Mouse (Mus musculus): ENCODE measurements around the gene Mthfsl. TPM values are rescaled to one million over a fixed set of nuclear protein-coding genes. Genes with fewer than 3 reads are reported as not detected.
"Not testable (repeated sequence)": the region's sequence is repeated elsewhere in the genome, so short reads cannot be mapped to it uniquely, and the experiment has no call there.

Mthfsl gene
- polyA plus RNA-seq (2016; fragmentation: Nextera tagmentation; extraction: Ambion mirVana): 29.4 and 30.5 TPM in 2 replicates

- H3K9me3 ChIP-seq; H3K27me3 ChIP-seq (ENCODE audit: insufficient read depth, poor library complexity, severe bottlenecking); H3K36me3 ChIP-seq; H3K4me1 ChIP-seq (replicated peaks): not testable (repeated sequence)
- Histone ChIP-seq H3K4me3 (peak within 1 kb of the TSS; percentile 44), H3K27ac (peak within 1 kb of the TSS; percentile 83)
- 38% methylated on average over 11 of the region's 12 CpGs for WGBS
- peak; percentile 5 for DNase-seq (ENCODE audit: low spot score)
Measured at GRCm38 (mm10) chr9:88719989-88720537, at the start of gene Mthfsl. Gene Mthfsl, minus strand, starts transcription at chr9:88720296.

GRCm38 (mm10) chr9:88769470-88769869 is 49.4 kb upstream of the Mthfsl start:
- H3K36me3 ChIP-seq; DNase-seq (ENCODE audit: low spot score); H3K27ac ChIP-seq; H3K27me3 ChIP-seq (ENCODE audit: insufficient read depth, poor library complexity, severe bottlenecking); H3K4me1 ChIP-seq (replicated peaks); H3K9me3 ChIP-seq; H3K4me3 ChIP-seq: not testable (repeated sequence)
- 90% methylated on average over 4 of the region's 5 CpGs for WGBS

GRCm38 (mm10) chr9:88746687-88747086 is 26.6 kb upstream of the Mthfsl start:
- not testable (repeated sequence) for H3K27ac ChIP-seq; H3K9me3 ChIP-seq; DNase-seq (ENCODE audit: low spot score); H3K4me1 ChIP-seq (replicated peaks); H3K4me3 ChIP-seq; H3K27me3 ChIP-seq (ENCODE audit: insufficient read depth, poor library complexity, severe bottlenecking); H3K36me3 ChIP-seq
- WGBS: 25% methylated on average over 1 of the region's 2 CpGs

GRCm38 (mm10) chr9:88746046-88746445 is 25.9 kb upstream of the Mthfsl start:
- 78% methylated on average over 1 of the region's 2 CpGs for WGBS

GRCm38 (mm10) chr9:88735289-88735688 is 15.2 kb upstream of the Mthfsl start:
- not testable (repeated sequence) for H3K36me3 ChIP-seq; H3K4me1 ChIP-seq (replicated peaks); H3K9me3 ChIP-seq; DNase-seq (ENCODE audit: low spot score); H3K27me3 ChIP-seq (ENCODE audit: insufficient read depth, poor library complexity, severe bottlenecking); H3K27ac ChIP-seq; H3K4me3 ChIP-seq

More at GRCm38 (mm10) chr9:88746046-88746445, 25.9 kb upstream of the Mthfsl start:
- not testable (repeated sequence) for H3K27me3 ChIP-seq (ENCODE audit: insufficient read depth, poor library complexity, severe bottlenecking); H3K4me1 ChIP-seq (replicated peaks); H3K9me3 ChIP-seq; H3K27ac ChIP-seq; H3K36me3 ChIP-seq; DNase-seq (ENCODE audit: low spot score); H3K4me3 ChIP-seq

- not testable (repeated sequence) for H3K27me3 ChIP-seq (ENCODE audit: insufficient read depth, poor library complexity, severe bottlenecking); H3K4me1 ChIP-seq (replicated peaks); H3K9me3 ChIP-seq; DNase-seq (ENCODE audit: low spot score); H3K4me3 ChIP-seq; H3K27ac ChIP-seq; H3K36me3 ChIP-seq
- WGBS: 71% methylated on average over 1 of the region's 1 CpGs
Measured at GRCm38 (mm10) chr9:88733182-88733581, 13.1 kb upstream of the Mthfsl start.

GRCm38 (mm10) chr9:88732334-88732733 is 12.2 kb upstream of the Mthfsl start:
- not testable (repeated sequence) for H3K4me1 ChIP-seq (replicated peaks); H3K27ac ChIP-seq; H3K27me3 ChIP-seq (ENCODE audit: insufficient read depth, poor library complexity, severe bottlenecking); DNase-seq (ENCODE audit: low spot score); H3K9me3 ChIP-seq; H3K36me3 ChIP-seq; H3K4me3 ChIP-seq
- WGBS: 94% methylated on average over 3 of the region's 3 CpGs

- H3K27ac ChIP-seq; H3K27me3 ChIP-seq (ENCODE audit: insufficient read depth, poor library complexity, severe bottlenecking): not testable (repeated sequence)
- WGBS: 89% methylated on average over 5 of the region's 5 CpGs
Measured at GRCm38 (mm10) chr9:88731728-88732127, 11.6 kb upstream of the Mthfsl start, which contains the start of gene Bcl2a1d. Gene Bcl2a1d, minus strand, starts transcription at chr9:88731914.

GRCm38 (mm10) chr9:88728311-88728710 is 8.2 kb upstream of the Mthfsl start:
- H3K27ac ChIP-seq; H3K4me1 ChIP-seq (replicated peaks); DNase-seq (ENCODE audit: low spot score); H3K4me3 ChIP-seq; H3K36me3 ChIP-seq; H3K27me3 ChIP-seq (ENCODE audit: insufficient read depth, poor library complexity, severe bottlenecking); H3K9me3 ChIP-seq: not testable (repeated sequence)

More at GRCm38 (mm10) chr9:88731728-88732127, 11.6 kb upstream of the Mthfsl start, which contains the start of gene Bcl2a1d:
- H3K9me3 ChIP-seq; H3K4me3 ChIP-seq; DNase-seq (ENCODE audit: low spot score); H3K4me1 ChIP-seq (replicated peaks); H3K36me3 ChIP-seq: not testable (repeated sequence)

- not testable (repeated sequence) for H3K4me1 ChIP-seq (replicated peaks); H3K36me3 ChIP-seq; H3K27me3 ChIP-seq (ENCODE audit: insufficient read depth, poor library complexity, severe bottlenecking); H3K9me3 ChIP-seq; DNase-seq (ENCODE audit: low spot score); H3K4me3 ChIP-seq; H3K27ac ChIP-seq
Measured at GRCm38 (mm10) chr9:88721628-88722027, 1.5 kb upstream of the Mthfsl start.

- not testable (repeated sequence) for DNase-seq (ENCODE audit: low spot score); H3K9me3 ChIP-seq; H3K4me1 ChIP-seq (replicated peaks); H3K36me3 ChIP-seq; H3K27me3 ChIP-seq (ENCODE audit: insufficient read depth, poor library complexity, severe bottlenecking)
- 7% methylated on average over 26 of the region's 46 CpGs for WGBS
- peak overlapping the region; percentile 44 for H3K4me3 ChIP-seq
- H3K27ac ChIP-seq: peak overlapping the region; percentile 83
Measured at GRCm38 (mm10) chr9:88719073-88719921, 799 bp downstream of the Mthfsl start.

- 81% methylated on average over 5 of the region's 5 CpGs for WGBS
- not testable (repeated sequence) for DNase-seq (ENCODE audit: low spot score); H3K36me3 ChIP-seq; H3K27me3 ChIP-seq (ENCODE audit: insufficient read depth, poor library complexity, severe bottlenecking); H3K4me1 ChIP-seq (replicated peaks); H3K9me3 ChIP-seq; H3K27ac ChIP-seq
- H3K4me3 ChIP-seq: peak overlapping the region; percentile 44; the same call in 1 of the 2 replicates
Measured at GRCm38 (mm10) chr9:88718593-88718992, 1.5 kb downstream of the Mthfsl start.

- H3K4me3 ChIP-seq; H3K4me1 ChIP-seq (replicated peaks); H3K27ac ChIP-seq; H3K27me3 ChIP-seq (ENCODE audit: insufficient read depth, poor library complexity, severe bottlenecking); H3K36me3 ChIP-seq; H3K9me3 ChIP-seq: not testable (repeated sequence)
- 32% methylated on average over 2 of the region's 2 CpGs for WGBS
- DNase-seq (ENCODE audit: low spot score): peak; percentile 15
Measured at GRCm38 (mm10) chr9:88718140-88718539, 2.0 kb downstream of the Mthfsl start.

Data from hindbrain, embryonic 10.5 days (tissue).